Mouse (Mus musculus) Patski (cell line): ENCODE data around the gene Smdt1. TPM values are rescaled to one million over a fixed set of nuclear protein-coding genes. Genes with fewer than 3 reads are reported as not detected.
"Not testable (repeated sequence)": the region's sequence is repeated elsewhere in the genome, so short reads cannot be mapped to it uniquely, and the experiment has no call there.

ENCODE experiments used
- ATAC-seq: fragments of 100-300 bp; one replicate; pipeline ENCODE4 v1.8.0; 2021
- CTCF ChIA-PET: fragments of 350-600 bp; sonication (Branson Sonifier 250); formaldehyde crosslinking; loops from one replicate; lab custom pipeline; 2022; ENCODE audit warnings: inconsistent platforms; lab: Charles Lee
- POLR2A ChIA-PET: fragments of 350-600 bp; sonication (Branson Sonifier 250); formaldehyde crosslinking; loops from one replicate; lab custom pipeline; 2022; ENCODE audit warnings: antibody characterized with exemption, inconsistent platforms; lab: Charles Lee
- DNase-seq: peaks from one replicate; pipeline ENCODE4 v3.0.0-alpha.2; 2011; ENCODE audit warnings: low read depth, low spot score
- H3K27me3 ChIP-seq: fragments of 371-371 bp; one replicate; pipeline ENCODE4 v1.5.1; 2021
- CTCF ChIP-seq: fragments of 100-300 bp; IDR thresholded peaks from one replicate; pipeline ENCODE4 v1.5.1; 2021
- in situ Hi-C: fragments of 300-500 bp; cut with MboI; formaldehyde crosslinking; loops from 3 replicates; pipeline ENCODE4 v1.11.1; 2018; ENCODE audit warnings: low pct_unique_long_range_greater_than_20kb, mixed read lengths
- polyA plus RNA-seq: library from polyadenylated mRNA; unstranded; gene quantifications from one replicate; pipeline ENCODE4 v1.2.3, GENCODE M21; 2021

Gene Smdt1
- polyA plus RNA-seq, 1 experiment from 2014 or later, result 185 TPM

GRCm38 (mm10) chr15:82350349-82350748 is 11.6 kb downstream of the Smdt1 start:
- POLR2A ChIA-PET, result no interaction called here
- no peak for ATAC-seq
- TF ChIP-seq CTCF, result no peak
- no peak for DNase-seq
- CTCF ChIA-PET, result no interaction called here
- no peaks in the 10 kb centered on the region for H3K27me3 ChIP-seq
- in situ Hi-C loops, result no loop called here

GRCm38 (mm10) chr15:82351480-82351879 is 12.7 kb downstream of the Smdt1 start:
- ATAC-seq (no peak), DNase-seq (no peak)
- TF ChIP-seq CTCF, result no peak
- H3K27me3 ChIP-seq, result no peaks in the 10 kb centered on the region
- CTCF ChIA-PET, result no interaction called here
- in situ Hi-C loops, result no loop called here
- POLR2A ChIA-PET, result no interaction called here

DNA sequence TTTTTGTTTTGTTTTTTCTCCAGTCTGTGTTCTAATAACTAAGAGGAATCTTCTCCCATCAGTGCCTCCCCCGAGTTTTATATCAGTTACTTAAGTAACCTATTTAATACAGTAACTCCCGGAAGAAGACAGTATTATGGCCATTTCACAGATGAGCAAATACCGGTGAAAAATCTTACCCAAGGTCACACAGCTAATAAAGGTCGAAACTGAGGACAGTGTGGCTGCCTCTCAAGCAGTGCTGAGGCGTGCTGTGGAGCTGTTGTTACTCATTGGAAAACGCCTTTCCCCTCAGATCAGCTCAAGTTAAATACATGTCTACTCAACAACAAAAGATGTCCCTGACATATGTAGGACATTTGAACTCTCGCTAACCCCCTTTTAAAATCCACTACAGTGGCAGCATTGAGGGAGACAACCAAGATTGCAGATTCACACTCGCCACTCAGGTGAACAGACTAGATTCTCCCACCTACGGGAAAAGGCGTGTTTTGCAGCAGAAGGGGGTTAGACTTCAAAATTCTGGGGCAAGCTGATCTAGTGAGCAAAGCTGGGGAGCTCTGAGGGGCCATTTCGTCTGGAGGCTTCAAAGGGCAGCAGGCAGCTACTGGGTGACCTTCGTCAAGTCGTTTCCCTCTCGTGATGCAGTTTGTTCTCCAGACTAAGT is 14.5 kb downstream of the Smdt1 start:
- TF ChIP-seq CTCF, result no peak
- ChIA-PET CTCF (interaction anchor here (2.4 kb wide), 1 partner anchor 14 kb away, joined by 5 read pairs; the partner anchor contains the start of genes Naga, Pheta2 and Smdt1), POLR2A (interaction anchor here (1.0 kb wide), 1 partner anchor 8 kb away, joined by 3 read pairs; no protein-coding TSS in a partner anchor)
- no peak for ATAC-seq
- no peak for DNase-seq
- in situ Hi-C loops, result no loop called here
- H3K27me3 ChIP-seq, result no peaks in the 10 kb centered on the region

GRCm38 (mm10) chr15:82353745-82354113 is 15.0 kb downstream of the Smdt1 start:
- no peak for DNase-seq
- no peak for TF ChIP-seq CTCF
- CTCF ChIA-PET, result interaction anchor here (2.4 kb wide), 1 partner anchor 15 kb away, joined by 5 read pairs; the partner anchor contains the start of genes Naga, Pheta2 and Smdt1
- ATAC-seq, result peak; percentile 3
- in situ Hi-C loops, result no loop called here
- POLR2A ChIA-PET, result interaction anchor here (1.0 kb wide), 1 partner anchor 9 kb away, joined by 3 read pairs; no protein-coding TSS in a partner anchor
- no peaks in the 10 kb centered on the region for H3K27me3 ChIP-seq

DNA sequence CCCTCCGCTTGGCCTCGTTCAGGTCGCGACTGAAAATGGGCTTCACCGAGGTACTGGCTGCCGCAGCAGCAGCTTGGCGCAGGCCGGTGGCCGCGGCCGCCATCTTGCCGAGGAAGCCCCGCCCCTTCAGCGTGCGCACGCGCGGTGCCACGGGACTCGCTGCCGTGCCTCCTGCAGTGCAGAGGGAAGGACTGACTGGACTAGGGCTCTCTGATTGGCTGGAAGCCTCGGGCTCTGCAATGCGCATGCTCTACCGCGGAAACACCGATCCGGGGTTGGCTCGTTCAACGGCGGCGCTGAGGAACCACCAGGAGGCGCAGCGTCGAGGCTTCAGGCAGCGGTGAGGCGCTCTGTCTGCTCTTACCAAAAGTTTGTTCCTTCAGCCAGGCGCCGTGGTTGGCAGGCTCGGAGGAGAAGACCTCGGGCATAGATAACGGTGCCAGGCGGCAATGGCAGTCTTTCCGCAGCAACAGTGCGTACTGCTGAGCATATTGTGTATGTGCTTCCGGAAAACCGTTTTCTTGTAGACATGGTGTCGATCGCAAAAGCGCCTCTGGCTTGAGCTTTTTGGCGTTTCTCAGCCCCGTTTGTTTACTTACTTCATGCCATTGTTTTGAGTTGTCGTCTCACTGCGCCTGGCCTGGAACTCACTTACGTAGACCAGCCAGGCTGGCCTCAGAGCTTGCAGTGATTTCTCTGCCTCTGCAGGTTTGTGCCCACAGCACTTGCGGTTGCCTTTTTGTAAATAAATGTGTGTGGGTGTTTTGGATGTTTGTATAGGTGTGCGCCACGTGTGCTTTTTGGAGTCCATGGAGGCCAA is 15.6 kb downstream of the Smdt1 start, which contains the start of gene Ndufa6:
Gene Ndufa6, minus strand, starts transcription at position 197 of the 820 bp plus-strand sequence.
- POLR2A ChIA-PET, result interaction anchor here (1.0 kb wide), 1 partner anchor 9 kb away, joined by 3 read pairs; no protein-coding TSS in a partner anchor
- in situ Hi-C loops, result no loop called here
- H3K27me3 ChIP-seq, result no peaks in the 10 kb centered on the region
- no peak for TF ChIP-seq CTCF
- ATAC-seq (peak; percentile 97), DNase-seq (peak; percentile 96)
- CTCF ChIA-PET, result interaction anchor here (2.4 kb wide), 1 partner anchor 16 kb away, joined by 5 read pairs; the partner anchor contains the start of genes Naga, Pheta2 and Smdt1

GRCm38 (mm10) chr15:82358431-82359260 is 19.9 kb downstream of the Smdt1 start:
- DNase-seq (no peak), ATAC-seq (no peak)
- no peak for TF ChIP-seq CTCF
- ChIA-PET POLR2A (interaction anchor here (0.6 kb wide), 1 partner anchor 629 kb away, joined by 3 read pairs; the partner anchor contains the start of gene Tcf20), CTCF (interaction anchor here (1.1 kb wide), 1 partner anchor 11 kb away, joined by 3 read pairs; no protein-coding TSS in a partner anchor)
- no peaks in the 10 kb centered on the region for H3K27me3 ChIP-seq
- in situ Hi-C loops, result no loop called here

DNA sequence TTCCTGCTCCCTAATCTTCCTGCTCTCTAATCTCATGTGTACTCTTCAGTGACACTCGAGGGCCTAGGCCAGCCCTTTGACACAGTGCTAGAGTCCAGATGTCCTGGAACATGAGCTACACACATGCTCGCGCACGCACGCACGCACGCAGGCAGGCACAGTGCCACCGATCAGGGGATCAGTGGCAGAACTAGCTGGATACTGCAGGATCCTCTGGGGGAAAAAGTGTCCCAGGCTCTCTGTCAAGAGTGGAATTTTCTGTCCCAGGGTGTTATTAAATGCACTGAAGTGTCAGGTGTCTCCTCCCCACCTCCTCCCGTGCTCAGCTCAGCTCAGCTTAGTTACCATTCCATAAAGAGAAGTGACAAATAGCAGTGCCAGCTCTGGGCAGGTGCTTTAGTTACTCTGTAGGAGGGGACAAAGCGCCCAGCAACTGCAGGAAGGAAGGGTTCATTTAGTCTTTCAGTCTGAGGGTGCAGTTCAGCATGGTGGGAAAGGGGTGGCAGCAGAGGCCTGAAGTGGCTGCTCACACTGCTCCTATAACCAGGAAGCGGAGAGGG is 22.8 kb downstream of the Smdt1 start:
- in situ Hi-C loops, result no loop called here
- TF ChIP-seq CTCF, result peak; percentile 34

DNA sequence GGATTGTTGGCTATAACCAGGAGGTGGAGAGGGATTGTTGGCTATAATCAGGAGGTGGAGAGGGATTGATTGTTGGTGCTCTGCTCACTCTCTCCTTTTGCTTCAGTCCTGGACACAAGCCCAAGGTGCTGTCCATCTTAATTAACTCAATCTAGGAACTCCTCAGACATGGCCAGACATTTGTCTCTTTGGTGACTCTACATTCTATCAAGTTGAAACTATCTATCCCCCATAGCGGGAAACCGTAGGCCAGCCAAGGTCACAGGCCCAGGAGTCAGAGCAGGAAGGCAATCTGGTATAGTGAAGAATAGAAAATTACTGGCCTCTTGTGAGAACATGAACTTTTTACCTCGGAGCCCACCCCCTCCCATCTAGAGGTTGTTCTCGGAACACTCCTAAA is 23.5 kb downstream of the Smdt1 start:
- no peaks in the 10 kb centered on the region for H3K27me3 ChIP-seq
- in situ Hi-C loops, result no loop called here
- CTCF ChIA-PET, result no interaction called here
- DNase-seq (no peak), ATAC-seq (no peak)
- TF ChIP-seq CTCF, result no peak
- POLR2A ChIA-PET, result no interaction called here

More for the DNA sequence above, 22.8 kb downstream of the Smdt1 start:
- POLR2A ChIA-PET, result no interaction called here
- DNase-seq, result no peak
- CTCF ChIA-PET, result interaction anchor here (1.5 kb wide), 1 partner anchor 56 kb away, joined by 4 read pairs; no protein-coding TSS in a partner anchor
- H3K27me3 ChIP-seq, result no peaks in the 10 kb centered on the region
- ATAC-seq, result no peak

DNA sequence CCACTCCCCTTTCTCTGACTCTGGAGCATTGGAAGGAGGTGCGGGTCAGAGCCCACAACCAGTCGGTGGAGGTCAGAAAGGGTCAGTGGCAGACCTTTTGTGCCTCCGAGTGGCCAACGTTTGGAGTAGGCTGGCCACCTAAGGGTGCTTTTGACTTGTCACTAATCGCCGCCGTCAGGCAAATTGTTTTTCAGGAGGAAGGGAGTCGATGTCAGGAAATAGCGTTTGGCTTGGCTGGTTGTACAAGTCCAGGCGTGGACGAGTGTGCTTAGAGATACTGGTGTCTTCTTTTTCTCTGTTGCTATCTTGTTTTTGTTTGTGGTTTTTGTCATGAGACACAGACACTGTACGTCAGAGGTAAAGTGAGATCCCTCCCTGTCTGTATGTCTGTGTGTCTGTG is 25.0 kb downstream of the Smdt1 start:
- DNase-seq, ATAC-seq, in situ Hi-C loops, POLR2A ChIA-PET, H3K27me3 ChIP-seq, CTCF ChIA-PET: not testable (repeated sequence)

DNA sequence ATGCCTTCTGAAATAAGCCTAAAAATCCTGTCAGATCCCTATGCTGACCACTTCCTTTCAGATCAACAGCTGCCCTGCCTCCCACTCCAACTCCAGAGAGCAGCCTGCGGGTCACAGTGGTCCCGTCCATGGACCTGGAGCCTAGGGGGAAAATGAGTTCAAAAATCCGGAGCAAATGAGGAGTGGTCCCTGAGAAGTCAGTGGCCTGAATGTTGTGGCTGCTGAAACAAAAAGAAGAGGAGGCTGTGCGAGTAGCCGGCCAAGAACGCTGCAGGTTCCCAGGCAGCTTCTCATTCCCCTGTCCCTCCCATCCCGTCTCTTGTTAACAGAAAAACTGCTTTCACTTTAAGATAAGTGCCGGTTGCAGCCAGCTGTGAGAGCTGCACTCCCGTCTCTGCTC is 25.8 kb downstream of the Smdt1 start:
- in situ Hi-C loops, ATAC-seq, POLR2A ChIA-PET, H3K27me3 ChIP-seq, DNase-seq, CTCF ChIA-PET: not testable (repeated sequence)
